Mouse (Mus musculus) spleen, adult 2 months (tissue): Measurements from ENCODE around the gene Actl6b.

Experiments
- CTCF ChIP-seq: fragments of 200-500 bp; IDR thresholded peaks from 2 replicates; pipeline ENCODE4 v1.5.1; 2011; ENCODE audit warnings: mild to moderate bottlenecking, inconsistent platforms; ENCODE audit not compliant: insufficient read depth, insufficient read length, insufficient replicate concordance; ENCODE audit errors: extremely low read depth
- POLR2A ChIP-seq: fragments of 200-500 bp; IDR thresholded peaks from 2 replicates; pipeline ENCODE4 v1.6.1; 2011; ENCODE audit warnings: low read depth, low read length, inconsistent platforms

DNA sequence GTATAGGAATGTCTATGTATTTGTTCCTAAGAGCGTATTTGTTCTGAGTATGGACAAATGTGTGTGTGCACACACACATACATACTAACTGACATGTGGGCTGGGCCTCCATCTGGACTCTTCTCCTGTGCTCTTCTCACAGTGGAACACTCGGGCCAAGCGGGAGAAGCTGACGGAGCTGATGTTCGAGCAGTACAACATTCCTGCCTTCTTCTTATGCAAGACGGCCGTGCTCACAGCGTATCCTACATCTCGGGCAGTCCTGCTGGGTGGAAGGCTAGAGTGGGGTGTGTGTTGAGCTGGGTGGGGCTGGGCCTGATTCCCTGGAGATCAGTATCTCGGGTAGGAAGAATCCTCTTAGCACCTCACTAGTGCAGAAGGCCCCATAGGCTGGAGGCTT, 9.6 kb downstream of the Actl6b start:
- TF ChIP-seq CTCF (no peak), POLR2A (no peak)
